Mouse (Mus musculus): ENCODE measurements around the gene Faf1.
"Not testable (repeated sequence)": the region's sequence is repeated elsewhere in the genome, so short reads cannot be mapped to it uniquely, and the experiment has no call there.

The Faf1 gene

GRCm38 (mm10) chr4:109665101-109665981 lies 11.0 kb upstream of the Faf1 start:
- ATAC-seq (ENCODE audit: low TSS enrichment): peak; percentile 50; the same call in 1 of the 2 replicates

GRCm38 (mm10) chr4:109665982-109666460 lies 10.4 kb upstream of the Faf1 start:
- ATAC-seq (ENCODE audit: low TSS enrichment): peak; percentile 46; the same call in 1 of the 2 replicates

- peak; percentile 88 for ATAC-seq (ENCODE audit: low TSS enrichment)
Observed at GRCm38 (mm10) chr4:109666461-109667269, 9.7 kb upstream of the Faf1 start, which contains the start of gene Cdkn2c. TSS of gene Cdkn2c (minus strand) at chr4:109667189.

GRCm38 (mm10) chr4:109667518-109667917 lies 8.9 kb upstream of the Faf1 start:
- ATAC-seq (ENCODE audit: low TSS enrichment): no peak

- ATAC-seq (ENCODE audit: low TSS enrichment): no peak
Observed at GRCm38 (mm10) chr4:109670213-109670612, 6.2 kb upstream of the Faf1 start.

GRCm38 (mm10) chr4:109671941-109672340 lies 4.4 kb upstream of the Faf1 start:
- ATAC-seq (ENCODE audit: low TSS enrichment): no peak

- ATAC-seq (ENCODE audit: low TSS enrichment): no peak
Observed at GRCm38 (mm10) chr4:109674097-109674496, 2.3 kb upstream of the Faf1 start.

GRCm38 (mm10) chr4:109677221-109677620 lies 833 bp downstream of the Faf1 start:
- peak; percentile 11; the same call in 1 of the 2 replicates for ATAC-seq (ENCODE audit: low TSS enrichment)

- no peak for ATAC-seq (ENCODE audit: low TSS enrichment)
Observed at GRCm38 (mm10) chr4:109683561-109683960, 7.2 kb downstream of the Faf1 start.

GRCm38 (mm10) chr4:109692674-109693073 lies 16.3 kb downstream of the Faf1 start:
- ATAC-seq (ENCODE audit: low TSS enrichment): no peak

GRCm38 (mm10) chr4:109700727-109701126 lies 24.3 kb downstream of the Faf1 start:
- not testable (repeated sequence) for ATAC-seq (ENCODE audit: low TSS enrichment)

- ATAC-seq (ENCODE audit: low TSS enrichment): peak; percentile 70
Observed at GRCm38 (mm10) chr4:109703568-109703967, 27.2 kb downstream of the Faf1 start.

GRCm38 (mm10) chr4:109705349-109705748 lies 29.0 kb downstream of the Faf1 start:
- ATAC-seq (ENCODE audit: low TSS enrichment): no peak

GRCm38 (mm10) chr4:109719281-109719680 lies 42.9 kb downstream of the Faf1 start:
- no peak for ATAC-seq (ENCODE audit: low TSS enrichment)

GRCm38 (mm10) chr4:109729281-109729680 lies 52.9 kb downstream of the Faf1 start:
- ATAC-seq (ENCODE audit: low TSS enrichment): no peak

GRCm38 (mm10) chr4:109735754-109736153 lies 59.4 kb downstream of the Faf1 start:
- ATAC-seq (ENCODE audit: low TSS enrichment): no peak

- no peak for ATAC-seq (ENCODE audit: low TSS enrichment)
Observed at GRCm38 (mm10) chr4:109743984-109744383, 67.6 kb downstream of the Faf1 start.

- no peak for ATAC-seq (ENCODE audit: low TSS enrichment)
Observed at GRCm38 (mm10) chr4:109759031-109759430, 82.6 kb downstream of the Faf1 start.

- ATAC-seq (ENCODE audit: low TSS enrichment): no peak
Observed at GRCm38 (mm10) chr4:109759901-109760300, 83.5 kb downstream of the Faf1 start.

GRCm38 (mm10) chr4:109760501-109760900 lies 84.1 kb downstream of the Faf1 start:
- ATAC-seq (ENCODE audit: low TSS enrichment): no peak

GRCm38 (mm10) chr4:109762768-109763501 lies 86.5 kb downstream of the Faf1 start:
- no peak for ATAC-seq (ENCODE audit: low TSS enrichment)

- ATAC-seq (ENCODE audit: low TSS enrichment): no peak
Observed at GRCm38 (mm10) chr4:109769071-109769470, 92.7 kb downstream of the Faf1 start.

Data from frontal cortex, adult (tissue).